Mouse (Mus musculus) heart, embryonic 13.5 days (tissue): ENCODE measurements around the gene Mef2a. TPM values are rescaled to one million over a fixed set of nuclear protein-coding genes. Genes with fewer than 3 reads are reported as not detected.

Experiments used
- ATAC-seq: fragments of 200-750 bp; cut with Nextera tagmentation; 2 replicates; pipeline ENCODE4 v1.8.0; 2017; ENCODE audit warnings: moderate TSS enrichment; ENCODE audit not compliant: insufficient number of reproducible peaks, low FRiP score, low TSS enrichment; ENCODE audit errors: extremely low read depth
- H3K27ac ChIP-seq: fragments of 300-500 bp; sonication (generic); replicated peaks from 2 replicates; pipeline ENCODE4 v1.5.1; 2015; ENCODE audit warnings: moderate library complexity, mild to moderate bottlenecking, inconsistent platforms
- H3K27me3 ChIP-seq: fragments of 300-500 bp; sonication (generic); replicated peaks from 2 replicates; pipeline ENCODE4 v1.6.1; 2015; ENCODE audit warnings: mild to moderate bottlenecking, inconsistent platforms
- H3K36me3 ChIP-seq: fragments of 300-500 bp; sonication (generic); 2 replicates; pipeline ENCODE4 v1.6.1; 2015; ENCODE audit warnings: mild to moderate bottlenecking, inconsistent platforms
- H3K4me1 ChIP-seq: fragments of 300-500 bp; sonication (generic); 2 replicates; pipeline ENCODE4 v1.6.1; 2015; ENCODE audit warnings: inconsistent platforms
- H3K4me2 ChIP-seq: fragments of 300-500 bp; sonication (generic); 2 replicates; pipeline ENCODE4 v1.6.1; 2015; ENCODE audit warnings: inconsistent platforms, mild to moderate bottlenecking, moderate library complexity
- H3K4me3 ChIP-seq: fragments of 300-500 bp; sonication (generic); 2 replicates; pipeline ENCODE4 v1.5.1; 2015; ENCODE audit warnings: moderate library complexity, mild to moderate bottlenecking, inconsistent platforms
- H3K9ac ChIP-seq: fragments of 300-500 bp; sonication (generic); 2 replicates; pipeline ENCODE4 v1.6.1; 2015; ENCODE audit warnings: inconsistent platforms, mild to moderate bottlenecking, moderate library complexity
- H3K9me3 ChIP-seq: fragments of 300-500 bp; sonication (generic); 2 replicates; pipeline ENCODE4 v1.6.1; 2016; ENCODE audit warnings: inconsistent platforms
- WGBS: fragments of 180-500 bp; shearing (Covaris S2); methylation state at CpG from one replicate; pipeline ENCODE4 v1.1.7; 2015; ENCODE audit warnings: mixed read lengths; 5-methylcytosine and 5-hydroxymethylcytosine counted together
- polyA plus RNA-seq: library from polyadenylated mRNA; unstranded; fragments of >200 nt; fragmentation: Nextera tagmentation; extraction: Ambion mirVana; gene quantifications from 2 replicates; pipeline ENCODE4 v1.2.1, GENCODE M21; 2015

Mef2a gene
- polyA plus RNA-seq, 1 experiment from 2014 or later, result 73.7 TPM

- H3K9me3 ChIP-seq, result no peaks in the 10 kb centered on the region
- no peak overlapping the region for H3K4me3 ChIP-seq
- no peak overlapping the region for H3K4me2 ChIP-seq
- ATAC-seq, result no peak
- no peaks in the 10 kb centered on the region for H3K27me3 ChIP-seq
- peaks cover 27% of the 10 kb centered on the region for H3K4me1 ChIP-seq
- H3K27ac ChIP-seq, result no peak overlapping the region
- H3K9ac ChIP-seq, result no peak overlapping the region
- no peaks in the 10 kb centered on the region for H3K36me3 ChIP-seq
- 60% methylated on average over 10 of the region's 10 CpGs for WGBS
Observed at GRCm38 (mm10) chr7:67206496-67206895, 166.2 kb downstream of the Mef2a start.

- H3K9ac ChIP-seq, result no peak overlapping the region
- no peak overlapping the region for H3K4me2 ChIP-seq
- H3K4me1 ChIP-seq, result peaks cover 21% of the 10 kb centered on the region
- H3K36me3 ChIP-seq, result no peaks in the 10 kb centered on the region
- no peaks in the 10 kb centered on the region for H3K9me3 ChIP-seq
- H3K4me3 ChIP-seq, result no peak overlapping the region
- WGBS, result 81% methylated on average over 9 of the region's 9 CpGs
- no peaks in the 10 kb centered on the region for H3K27me3 ChIP-seq
- no peak overlapping the region for H3K27ac ChIP-seq
- no peak for ATAC-seq
Observed at GRCm38 (mm10) chr7:67205734-67206425, 166.8 kb downstream of the Mef2a start.

GRCm38 (mm10) chr7:67203625-67204024 lies 169.0 kb downstream of the Mef2a start:
- Histone ChIP-seq H3K4me1 (peaks cover 12% of the 10 kb centered on the region), H3K4me2 (no peak overlapping the region), H3K36me3 (no peaks in the 10 kb centered on the region), H3K27ac (no peak overlapping the region), H3K4me3 (no peak overlapping the region), H3K27me3 (no peaks in the 10 kb centered on the region), H3K9me3 (no peaks in the 10 kb centered on the region), H3K9ac (no peak overlapping the region)
- no peak for ATAC-seq
- WGBS, result 49% methylated on average over 3 of the region's 3 CpGs

GRCm38 (mm10) chr7:67199412-67199811 lies 173.2 kb downstream of the Mef2a start:
- Histone ChIP-seq H3K4me1 (no peaks in the 10 kb centered on the region), H3K36me3 (no peaks in the 10 kb centered on the region), H3K4me3 (no peak overlapping the region), H3K4me2 (no peak overlapping the region), H3K9me3 (no peaks in the 10 kb centered on the region), H3K27me3 (no peaks in the 10 kb centered on the region), H3K9ac (no peak overlapping the region), H3K27ac (no peak overlapping the region)
- no peak for ATAC-seq
- WGBS, result 14% methylated on average over 10 of the region's 10 CpGs

- 15% methylated on average over 4 of the region's 4 CpGs for WGBS
- H3K36me3 ChIP-seq, result no peaks in the 10 kb centered on the region
- H3K9ac ChIP-seq, result no peak overlapping the region
- H3K27me3 ChIP-seq, result no peaks in the 10 kb centered on the region
- no peak overlapping the region for H3K4me2 ChIP-seq
- no peaks in the 10 kb centered on the region for H3K9me3 ChIP-seq
- ATAC-seq, result no peak
- H3K4me3 ChIP-seq, result no peak overlapping the region
- H3K4me1 ChIP-seq, result peaks cover 3% of the 10 kb centered on the region
- H3K27ac ChIP-seq, result no peak overlapping the region
Observed at GRCm38 (mm10) chr7:67183786-67184185, 188.9 kb downstream of the Mef2a start.

Other genes with a start within 250 kb of the Mef2a start
- gene Lysmd4, start 150.3 kb downstream of the Mef2a start, polyA plus RNA-seq, result 12.2 and 12.7 TPM in 2 replicates